Mouse (Mus musculus): ENCODE results near the gene Kcnb1.

The Kcnb1 gene

DNA sequence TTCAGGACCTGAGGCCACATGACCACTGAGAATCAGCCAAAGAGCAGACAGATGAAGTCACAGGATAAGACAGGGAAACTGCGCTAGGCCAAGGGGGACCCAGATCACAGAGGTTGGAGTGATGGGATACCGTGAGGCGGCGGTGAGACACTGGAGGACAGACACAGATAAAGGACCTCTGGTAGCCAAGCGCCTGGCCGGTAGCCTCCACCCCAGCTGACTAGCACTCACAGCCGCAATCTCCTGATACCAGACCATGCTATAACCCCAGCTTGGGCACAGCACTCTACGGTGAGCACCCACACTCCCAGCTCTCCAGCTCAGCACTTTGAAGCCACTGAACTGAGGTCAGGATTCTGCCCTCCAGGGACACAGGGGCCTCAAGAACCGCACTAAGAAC lies 26.4 kb downstream of the Kcnb1 start:
- DNase-seq (ENCODE audit: low spot score in 2 of 2), result no peak

DNA sequence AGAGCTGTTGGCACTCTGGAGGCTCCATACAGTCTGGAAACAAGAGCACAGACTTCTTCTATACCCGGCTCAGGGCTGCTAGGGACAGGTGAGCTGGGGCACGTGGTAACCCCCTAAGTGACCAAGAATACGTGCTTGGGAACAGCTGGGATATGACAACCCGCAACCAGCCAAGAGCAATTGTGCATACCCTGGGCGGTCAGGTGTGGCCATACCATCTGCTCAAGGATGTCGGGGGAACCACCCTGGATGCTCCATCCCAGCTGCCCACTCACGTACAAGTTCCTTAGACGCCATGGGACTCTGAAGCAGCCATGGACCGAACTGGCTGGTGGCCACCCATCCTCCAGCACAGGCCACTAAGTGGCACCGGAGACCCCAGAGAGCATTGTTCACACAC lies 26.8 kb downstream of the Kcnb1 start:
- no peak for DNase-seq (ENCODE audit: low spot score in 2 of 2)

- no peak for DNase-seq (ENCODE audit: low spot score in 2 of 2)
Observed at GRCm38 (mm10) chr2:167162516-167163021, 27.4 kb downstream of the Kcnb1 start.

DNA sequence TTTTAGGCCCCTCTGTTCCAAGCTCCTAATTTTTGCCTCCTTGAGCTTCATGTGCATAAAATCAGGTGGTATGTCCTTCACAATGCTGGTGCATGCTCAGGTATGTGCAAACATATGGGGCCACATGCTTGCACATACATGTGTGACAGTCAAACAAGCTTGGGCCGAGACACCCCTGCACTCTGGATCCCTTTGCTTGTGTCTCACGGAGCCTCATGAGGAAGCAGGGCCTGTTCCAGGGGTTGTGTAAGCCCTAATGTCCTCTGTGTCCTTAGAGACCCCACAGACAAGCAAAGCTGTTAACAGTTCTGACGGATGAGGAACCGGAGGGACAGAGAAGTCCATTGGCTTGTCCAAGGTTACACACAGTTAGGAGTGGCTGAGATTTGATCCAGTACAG lies 30.2 kb downstream of the Kcnb1 start:
- no peak for DNase-seq (ENCODE audit: low spot score in 2 of 2)

- DNase-seq (ENCODE audit: low spot score in 2 of 2), result no peak
Observed at GRCm38 (mm10) chr2:167158780-167159179, 31.2 kb downstream of the Kcnb1 start.

GRCm38 (mm10) chr2:167156118-167156715 lies 33.7 kb downstream of the Kcnb1 start:
- no peak for DNase-seq (ENCODE audit: low spot score in 2 of 2)

DNA sequence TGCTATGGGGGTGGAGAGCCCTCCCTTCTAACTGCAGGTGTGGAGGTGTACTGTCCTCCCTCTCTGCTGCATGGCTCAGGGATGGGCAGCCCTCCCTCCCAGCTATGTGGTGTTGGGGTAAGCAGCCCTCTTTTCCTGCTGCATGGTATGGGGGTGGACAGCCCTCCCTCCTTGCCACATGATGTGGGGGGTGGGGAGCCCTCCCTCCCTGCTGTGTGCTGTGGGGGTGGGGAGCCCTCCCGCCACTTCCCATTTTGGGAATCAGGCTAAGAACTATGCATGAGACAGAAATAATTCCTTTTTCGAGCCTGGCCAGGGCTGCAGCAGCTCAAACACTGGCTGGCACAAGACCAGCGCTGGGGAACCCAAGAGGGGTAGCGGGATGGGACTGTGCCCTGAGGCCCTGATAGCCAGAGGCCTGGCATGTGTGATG lies 34.4 kb downstream of the Kcnb1 start:
- DNase-seq (ENCODE audit: low spot score in 2 of 2), result peak; percentile 46 to 62

GRCm38 (mm10) chr2:167150880-167151279 lies 39.1 kb downstream of the Kcnb1 start:
- no peak for DNase-seq (ENCODE audit: low spot score in 2 of 2)

DNA sequence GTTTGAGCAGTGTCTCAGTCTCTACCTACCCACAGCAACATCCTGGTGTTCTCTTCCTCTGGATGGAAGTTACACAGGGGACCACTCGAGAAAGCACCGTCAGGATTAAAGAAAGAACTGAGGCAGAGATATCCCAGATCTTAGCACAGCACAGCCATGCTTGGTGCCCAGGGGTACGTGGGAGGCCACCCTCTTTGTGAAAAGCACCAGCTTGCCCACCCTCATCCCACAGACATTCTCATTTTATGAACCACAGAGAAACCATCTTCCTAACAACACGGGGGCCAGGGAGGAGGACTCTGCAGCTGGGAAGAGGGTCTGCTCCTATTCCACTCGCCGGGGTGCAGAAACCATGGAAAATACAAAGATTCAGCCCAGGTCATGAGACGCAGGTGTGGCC lies 39.8 kb downstream of the Kcnb1 start:
- no peak for DNase-seq (ENCODE audit: low spot score in 2 of 2)

DNA sequence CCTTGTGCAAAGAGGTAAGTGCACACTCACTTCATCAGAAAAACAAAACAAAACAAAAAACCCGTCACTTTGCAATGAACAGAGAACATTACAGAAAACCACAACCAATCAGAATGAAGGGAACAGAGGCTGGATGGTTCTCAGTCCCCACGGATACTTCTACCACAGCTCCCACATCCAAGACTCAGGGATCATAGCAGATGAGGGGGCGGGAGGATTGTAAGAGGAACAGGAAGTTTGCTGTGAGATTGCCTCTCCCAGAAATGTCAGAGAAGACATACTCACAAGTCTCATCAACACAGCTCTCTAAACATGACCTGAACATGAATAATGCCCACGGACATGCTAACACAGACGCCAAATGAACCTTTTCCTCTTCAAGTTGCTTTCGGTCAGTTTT lies 40.9 kb downstream of the Kcnb1 start:
- DNase-seq (ENCODE audit: low spot score in 2 of 2), result no peak

DNA sequence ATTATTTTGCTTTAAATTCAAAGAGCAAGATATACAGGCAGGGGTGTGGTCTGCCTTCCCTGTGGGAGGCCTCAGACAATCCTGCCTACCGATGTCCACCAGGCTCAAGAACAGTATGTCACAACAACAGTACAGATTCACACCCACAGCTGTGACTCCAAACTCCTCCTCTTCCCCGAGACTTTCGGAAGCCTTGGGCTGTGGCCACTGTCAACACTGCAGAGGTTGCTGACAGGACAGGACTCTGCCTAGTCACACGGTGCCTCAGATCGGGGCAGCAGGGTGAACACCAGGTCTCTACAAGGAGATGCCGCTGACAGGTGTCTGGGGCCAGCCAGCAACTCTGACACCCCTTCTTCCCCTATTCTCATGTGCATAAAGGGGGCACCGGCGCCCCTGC lies 42.2 kb downstream of the Kcnb1 start:
- no peak for DNase-seq (ENCODE audit: low spot score in 2 of 2)

GRCm38 (mm10) chr2:167145904-167146303 lies 44.1 kb downstream of the Kcnb1 start:
- DNase-seq (ENCODE audit: low spot score in 2 of 2), result no peak

DNA sequence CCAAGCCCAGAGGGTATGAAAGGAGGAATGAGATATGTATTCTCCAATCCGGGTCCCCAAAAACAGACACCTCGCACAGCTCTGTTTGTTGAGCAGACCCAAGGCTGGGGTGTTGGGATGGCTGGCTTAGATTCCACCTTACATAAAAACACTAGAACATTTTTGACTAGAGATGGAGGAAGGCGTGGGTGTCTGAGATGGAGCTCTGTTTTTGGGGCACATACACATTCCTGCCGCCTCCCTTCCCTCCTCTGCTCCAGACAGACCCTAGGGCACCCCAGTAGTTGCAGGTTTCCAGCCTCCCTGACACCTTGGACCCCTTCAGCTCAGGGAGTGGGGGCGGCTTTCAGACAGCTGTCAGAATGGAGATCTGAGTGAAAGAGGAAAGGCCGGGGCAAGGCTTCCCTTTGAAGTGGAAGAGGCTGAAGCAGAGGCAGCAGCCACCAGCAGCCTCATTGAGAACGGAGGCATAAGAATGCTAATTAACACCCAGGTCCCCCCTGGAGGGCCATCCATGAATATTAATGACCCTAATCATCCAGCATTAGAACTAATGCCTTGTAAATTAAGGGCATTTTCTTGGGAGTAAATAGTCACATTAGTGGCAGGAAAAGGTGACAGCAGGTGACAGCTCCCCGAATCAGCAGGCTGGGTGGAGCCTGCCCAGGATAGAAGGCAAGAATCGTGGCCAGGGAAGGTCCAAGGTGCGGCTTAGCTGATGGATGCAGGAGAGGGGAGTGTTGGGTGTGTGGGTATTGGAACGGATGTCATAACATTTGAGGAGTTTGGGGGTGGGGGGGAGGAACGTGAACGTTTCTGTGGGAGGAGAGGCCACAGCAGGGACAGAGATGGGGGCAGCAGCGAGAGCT lies 45.3 kb downstream of the Kcnb1 start:
- peak in 1 of 2 experiments; percentile 47 for DNase-seq (ENCODE audit: low spot score in 2 of 2)

DNA sequence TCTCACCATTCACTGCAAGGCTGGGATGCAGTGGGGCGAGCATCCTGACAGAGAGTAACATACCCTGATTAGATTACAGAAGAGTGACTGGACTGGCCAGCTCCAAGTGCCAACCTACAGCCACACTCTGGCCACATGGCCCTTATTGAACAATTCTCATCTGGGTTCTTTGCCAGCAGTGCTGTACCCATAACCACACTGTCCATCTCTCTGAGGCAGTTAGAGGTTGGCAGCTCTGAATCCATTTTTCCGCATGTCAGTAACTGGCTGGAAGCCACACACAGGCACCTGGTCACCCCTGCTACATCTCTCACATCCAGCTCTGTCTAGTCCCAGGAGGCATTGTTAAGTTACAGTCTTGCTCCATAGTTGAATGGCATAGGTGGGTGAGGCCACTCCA lies 46.0 kb downstream of the Kcnb1 start:
- no peak for DNase-seq (ENCODE audit: low spot score in 2 of 2)

GRCm38 (mm10) chr2:167142282-167142681 lies 47.7 kb downstream of the Kcnb1 start:
- no peak for DNase-seq (ENCODE audit: low spot score in 2 of 2)

GRCm38 (mm10) chr2:167141810-167142209 lies 48.1 kb downstream of the Kcnb1 start:
- DNase-seq (ENCODE audit: low spot score in 2 of 2), result no peak

- DNase-seq (ENCODE audit: low spot score in 2 of 2), result peak in 1 of 2 experiments; percentile 39
Observed at GRCm38 (mm10) chr2:167139801-167140269, 50.1 kb downstream of the Kcnb1 start.

- DNase-seq (ENCODE audit: low spot score in 2 of 2), result no peak
Observed at GRCm38 (mm10) chr2:167138611-167139010, 51.3 kb downstream of the Kcnb1 start.

GRCm38 (mm10) chr2:167136909-167137308 lies 53.0 kb downstream of the Kcnb1 start:
- DNase-seq (ENCODE audit: low spot score in 2 of 2), result peak; percentile 90

DNA sequence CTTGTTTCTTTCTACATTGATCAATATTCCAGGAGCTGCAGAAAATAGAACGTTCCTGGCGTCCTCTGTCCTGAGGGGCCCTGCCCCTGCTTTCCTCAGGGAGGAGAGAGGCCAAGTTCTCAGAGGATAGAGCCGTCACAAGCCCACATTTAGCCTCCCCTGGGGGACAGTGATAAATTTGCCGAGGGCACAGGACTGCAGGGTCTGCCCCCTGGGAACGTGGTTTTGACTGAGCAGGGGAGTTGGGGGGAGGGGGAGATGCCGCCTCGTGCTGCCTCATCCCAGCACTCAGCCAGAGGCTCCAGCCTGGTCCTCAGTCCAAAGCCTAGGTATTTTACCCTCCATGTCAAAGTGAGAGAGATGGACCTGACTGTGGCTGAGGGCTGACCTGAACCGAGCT lies 57.9 kb downstream of the Kcnb1 start:
- no peak for DNase-seq (ENCODE audit: low spot score in 2 of 2)

DNA sequence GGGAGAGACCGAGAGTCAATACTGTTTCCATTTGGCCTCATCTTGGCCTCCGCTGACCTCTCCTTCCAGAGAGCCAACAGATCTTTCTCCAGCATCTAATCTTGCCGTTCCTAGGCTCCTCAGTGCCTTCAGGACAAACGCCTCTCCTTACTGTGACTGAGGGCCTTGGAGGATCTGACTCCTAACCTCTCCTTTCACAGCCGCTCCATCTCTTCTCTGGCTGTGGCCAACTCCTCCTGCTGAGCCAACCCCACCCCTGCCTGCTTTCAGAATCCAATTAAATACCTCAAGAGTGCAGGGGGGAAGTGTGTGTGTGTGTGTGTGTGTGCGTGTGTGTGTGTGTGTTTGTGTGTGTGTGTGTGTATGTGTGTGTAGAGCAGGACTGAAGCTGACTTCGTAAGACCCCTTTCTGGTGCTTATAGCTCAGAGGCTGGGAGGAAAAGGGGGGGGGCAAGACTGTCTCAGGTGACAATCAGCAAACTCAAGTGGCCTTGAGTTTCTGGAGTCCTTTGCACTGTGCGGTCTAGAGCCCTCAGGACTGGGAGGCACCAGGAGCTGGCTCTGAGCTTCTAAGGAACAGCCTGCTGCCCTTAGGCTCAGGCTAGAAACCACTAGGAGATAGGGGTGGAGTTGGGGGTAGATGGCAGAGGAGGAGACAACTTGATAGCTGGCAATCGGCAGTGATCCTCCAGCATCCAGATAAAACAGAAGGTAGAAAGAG lies 59.7 kb downstream of the Kcnb1 start:
- DNase-seq (ENCODE audit: low spot score in 2 of 2), result no peak

- DNase-seq (ENCODE audit: low spot score in 2 of 2), result no peak
Observed at GRCm38 (mm10) chr2:167129608-167129955, 60.4 kb downstream of the Kcnb1 start.
